ENCODE assay signal across 16 mouse cellular contexts in the genomic region with DNA sequence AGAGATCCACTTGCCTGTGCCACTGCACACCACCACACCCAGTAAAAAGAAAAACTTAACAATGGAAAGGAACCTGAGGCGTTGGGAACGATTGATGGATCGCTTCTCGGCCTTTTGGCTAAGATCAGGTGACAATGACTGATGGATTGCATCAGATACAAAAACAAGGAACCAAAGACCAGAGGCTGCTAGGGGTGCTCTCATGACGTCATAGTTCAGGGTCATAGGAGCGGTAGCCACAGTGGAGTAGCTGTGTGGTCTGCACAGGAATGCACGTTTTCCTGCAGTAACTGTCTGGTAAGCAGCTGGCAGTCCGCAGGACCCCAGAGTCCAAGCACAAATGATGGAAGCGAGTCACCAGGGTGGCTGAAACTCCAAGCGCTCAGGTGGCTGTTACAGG.
"Had no signal": no experiment of that assay in that cellular context is flagged by ENCODE, and none has a peak within 500 bp of the region (broad histone marks: within the 10 kb centered on the region; RNA-seq: fewer than 3 reads in every experiment).

No protein-coding gene starts in this region.

- H3K4me1 ChIP-seq: midbrain, embryonic 13.5 days; neural tube, embryonic 15.5 days had no signal

- H3K27ac ChIP-seq: kidney, embryonic 15.5 days; limb, embryonic 13.5 days; liver, embryonic 12.5 days; midbrain, embryonic 13.5 days; neural tube, embryonic 15.5 days; stomach, embryonic 15.5 days had no signal

- H3K4me3 ChIP-seq: kidney, embryonic 15.5 days; limb, embryonic 13.5 days; liver, embryonic 12.5 days; midbrain, embryonic 13.5 days; myocyte; neural tube, embryonic 15.5 days; stomach, embryonic 15.5 days had no signal

- ATAC-seq: liver, embryonic 12.5 days; midbrain, embryonic 13.5 days had no signal

- H3K9ac ChIP-seq: kidney, embryonic 15.5 days; limb, embryonic 13.5 days; liver, embryonic 12.5 days; lung, embryonic 14.5 days; midbrain, embryonic 13.5 days; neural tube, embryonic 15.5 days; stomach, embryonic 15.5 days had no signal

- H3K27me3 ChIP-seq: kidney, embryonic 15.5 days; limb, embryonic 13.5 days; liver, embryonic 12.5 days; midbrain, embryonic 13.5 days; neural tube, embryonic 15.5 days; stomach, embryonic 15.5 days had no signal

- DNase-seq: kidney, adult 11 months; kidney, postnatal 14 days; layer of hippocampus, adult 9-11 months; left cerebral cortex, postnatal 4 days; lung, embryonic 14.5 days; lung, postnatal 10 days; lung, postnatal 4 days; right cerebral cortex, postnatal 14 days; thymus, postnatal 36 days had no signal

- H3K9me3 ChIP-seq: kidney, embryonic 15.5 days; liver, embryonic 12.5 days; midbrain, embryonic 13.5 days; neural tube, embryonic 15.5 days; stomach, embryonic 15.5 days had no signal

- H3K4me2 ChIP-seq: kidney, embryonic 15.5 days; limb, embryonic 13.5 days; liver, embryonic 12.5 days; lung, embryonic 14.5 days; midbrain, embryonic 13.5 days; neural tube, embryonic 15.5 days; stomach, embryonic 15.5 days had no signal
